Mouse (Mus musculus) heart, embryonic 13.5 days (tissue): Measurements from ENCODE around the gene Prtn3. TPM values are rescaled to one million over a fixed set of nuclear protein-coding genes. Genes with fewer than 3 reads are reported as not detected.
A peak's percentile ranks its signal among the peaks of the same experiment; 100 is the strongest.

Experiments
- ATAC-seq: fragments of 200-750 bp; cut with Nextera tagmentation; 2 replicates; pipeline ENCODE4 v1.8.0; 2017; ENCODE audit warnings: moderate TSS enrichment; ENCODE audit not compliant: insufficient number of reproducible peaks, low FRiP score, low TSS enrichment; ENCODE audit errors: extremely low read depth
- H3K27ac ChIP-seq: fragments of 300-500 bp; sonication (generic); replicated peaks from 2 replicates; pipeline ENCODE4 v1.5.1; 2015; ENCODE audit warnings: moderate library complexity, mild to moderate bottlenecking, inconsistent platforms
- H3K27me3 ChIP-seq: fragments of 300-500 bp; sonication (generic); replicated peaks from 2 replicates; pipeline ENCODE4 v1.6.1; 2015; ENCODE audit warnings: mild to moderate bottlenecking, inconsistent platforms
- H3K36me3 ChIP-seq: fragments of 300-500 bp; sonication (generic); 2 replicates; pipeline ENCODE4 v1.6.1; 2015; ENCODE audit warnings: mild to moderate bottlenecking, inconsistent platforms
- H3K4me1 ChIP-seq: fragments of 300-500 bp; sonication (generic); 2 replicates; pipeline ENCODE4 v1.6.1; 2015; ENCODE audit warnings: inconsistent platforms
- H3K4me2 ChIP-seq: fragments of 300-500 bp; sonication (generic); 2 replicates; pipeline ENCODE4 v1.6.1; 2015; ENCODE audit warnings: inconsistent platforms, mild to moderate bottlenecking, moderate library complexity
- H3K4me3 ChIP-seq: fragments of 300-500 bp; sonication (generic); 2 replicates; pipeline ENCODE4 v1.5.1; 2015; ENCODE audit warnings: moderate library complexity, mild to moderate bottlenecking, inconsistent platforms
- H3K9ac ChIP-seq: fragments of 300-500 bp; sonication (generic); 2 replicates; pipeline ENCODE4 v1.6.1; 2015; ENCODE audit warnings: inconsistent platforms, mild to moderate bottlenecking, moderate library complexity
- H3K9me3 ChIP-seq: fragments of 300-500 bp; sonication (generic); 2 replicates; pipeline ENCODE4 v1.6.1; 2016; ENCODE audit warnings: inconsistent platforms
- WGBS: fragments of 180-500 bp; shearing (Covaris S2); methylation state at CpG from one replicate; pipeline ENCODE4 v1.1.7; 2015; ENCODE audit warnings: mixed read lengths; 5-methylcytosine and 5-hydroxymethylcytosine counted together
- polyA plus RNA-seq: library from polyadenylated mRNA; unstranded; fragments of >200 nt; fragmentation: Nextera tagmentation; extraction: Ambion mirVana; gene quantifications from 2 replicates; pipeline ENCODE4 v1.2.1, GENCODE M21; 2015

Prtn3 gene
- polyA plus RNA-seq, 1 experiment from 2014 or later = 2.5 TPM

DNA sequence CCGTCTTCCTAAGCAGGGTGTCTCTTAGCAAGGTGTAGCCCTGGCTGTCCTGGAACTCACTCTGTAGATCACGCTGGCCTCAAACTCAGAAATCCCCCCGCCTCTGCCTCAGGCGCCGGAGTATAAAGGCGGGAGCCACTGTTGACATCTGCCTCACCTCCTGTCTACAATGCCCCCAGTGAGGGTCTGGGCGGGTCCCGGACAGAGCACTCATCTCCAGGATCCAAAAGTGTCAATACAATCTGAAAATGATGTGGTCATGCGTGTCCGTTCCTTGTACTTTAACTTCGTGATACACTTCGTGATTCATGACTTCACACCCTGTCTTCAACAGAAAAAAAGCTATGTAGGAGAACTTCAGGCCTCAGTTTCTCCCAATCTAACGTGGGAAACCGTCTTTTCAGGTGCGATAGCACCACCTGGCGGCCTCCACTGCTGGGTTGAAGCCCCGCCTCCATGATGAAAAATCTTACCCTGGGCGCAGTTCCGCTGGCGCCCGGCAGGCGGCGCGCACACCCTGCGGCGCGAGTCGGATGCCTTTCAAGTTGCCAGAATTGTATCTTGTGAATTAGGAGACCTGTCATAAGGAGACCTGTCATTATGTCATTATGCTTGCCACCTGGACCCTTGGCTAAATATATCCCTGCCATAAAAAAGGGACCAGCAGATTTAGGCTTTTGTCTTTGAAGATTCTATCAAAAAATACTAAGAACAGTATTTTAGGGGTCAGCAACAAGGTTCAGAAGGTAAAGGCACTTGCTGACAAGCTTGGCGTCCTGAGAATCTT, 50.9 kb downstream of the Prtn3 start:
- 11% methylated on average over 29 of the region's 29 CpGs for WGBS
- H3K27ac ChIP-seq = peak overlapping the region; percentile 97
- peak overlapping the region; percentile 92 for H3K4me2 ChIP-seq
- no peaks in the 10 kb centered on the region for H3K36me3 ChIP-seq
- peak overlapping the region; percentile 97 for H3K9ac ChIP-seq
- peaks cover 46% of the 10 kb centered on the region for H3K4me1 ChIP-seq
- peaks cover 41% of the 10 kb centered on the region for H3K27me3 ChIP-seq
- no peaks in the 10 kb centered on the region for H3K9me3 ChIP-seq
- no peak for ATAC-seq
- H3K4me3 ChIP-seq = peak overlapping the region; percentile 97

DNA sequence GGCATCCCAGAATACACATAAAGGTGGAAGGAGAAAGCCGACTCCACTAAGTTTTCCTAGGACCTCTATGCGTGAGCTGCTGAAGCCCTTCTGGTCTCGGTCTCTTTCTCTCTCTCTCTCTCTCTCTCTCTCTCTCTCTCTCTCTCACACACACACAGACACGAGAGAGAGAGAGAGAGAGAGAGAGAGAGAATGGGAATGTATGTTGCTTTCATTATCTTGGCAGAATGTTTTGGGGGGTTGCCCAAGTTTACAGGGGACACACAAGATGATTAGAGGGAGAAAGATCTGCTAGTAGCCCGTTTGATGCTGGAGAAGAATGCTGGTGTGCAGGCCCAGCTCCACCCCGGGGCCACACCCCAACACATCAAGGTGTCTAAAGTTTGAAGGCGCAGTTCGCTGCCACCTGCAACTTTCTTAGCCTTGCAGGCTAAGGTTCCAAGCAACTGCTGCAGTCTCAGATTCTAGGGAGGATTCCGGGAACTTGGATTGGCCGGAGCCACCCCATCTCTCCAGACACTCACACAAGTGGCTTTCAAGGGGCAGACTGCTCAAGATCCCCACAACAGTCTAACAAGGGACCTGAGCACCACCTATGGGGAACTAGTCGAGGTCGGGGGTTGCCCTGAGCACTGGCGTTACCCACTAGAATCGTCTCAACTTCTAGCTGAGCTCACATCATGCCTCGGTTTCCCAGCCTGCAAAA, 51.7 kb downstream of the Prtn3 start:
- H3K9me3 ChIP-seq = no peaks in the 10 kb centered on the region
- peaks cover 46% of the 10 kb centered on the region for H3K4me1 ChIP-seq
- ATAC-seq = no peak
- 8% methylated on average over 14 of the region's 15 CpGs for WGBS
- peak overlapping the region; percentile 97 for H3K9ac ChIP-seq
- H3K4me2 ChIP-seq = peak overlapping the region; percentile 92
- H3K27ac ChIP-seq = peak overlapping the region; percentile 97
- H3K4me3 ChIP-seq = peak overlapping the region; percentile 97
- peaks cover 33% of the 10 kb centered on the region for H3K27me3 ChIP-seq
- peaks cover 6% of the 10 kb centered on the region for H3K36me3 ChIP-seq

DNA sequence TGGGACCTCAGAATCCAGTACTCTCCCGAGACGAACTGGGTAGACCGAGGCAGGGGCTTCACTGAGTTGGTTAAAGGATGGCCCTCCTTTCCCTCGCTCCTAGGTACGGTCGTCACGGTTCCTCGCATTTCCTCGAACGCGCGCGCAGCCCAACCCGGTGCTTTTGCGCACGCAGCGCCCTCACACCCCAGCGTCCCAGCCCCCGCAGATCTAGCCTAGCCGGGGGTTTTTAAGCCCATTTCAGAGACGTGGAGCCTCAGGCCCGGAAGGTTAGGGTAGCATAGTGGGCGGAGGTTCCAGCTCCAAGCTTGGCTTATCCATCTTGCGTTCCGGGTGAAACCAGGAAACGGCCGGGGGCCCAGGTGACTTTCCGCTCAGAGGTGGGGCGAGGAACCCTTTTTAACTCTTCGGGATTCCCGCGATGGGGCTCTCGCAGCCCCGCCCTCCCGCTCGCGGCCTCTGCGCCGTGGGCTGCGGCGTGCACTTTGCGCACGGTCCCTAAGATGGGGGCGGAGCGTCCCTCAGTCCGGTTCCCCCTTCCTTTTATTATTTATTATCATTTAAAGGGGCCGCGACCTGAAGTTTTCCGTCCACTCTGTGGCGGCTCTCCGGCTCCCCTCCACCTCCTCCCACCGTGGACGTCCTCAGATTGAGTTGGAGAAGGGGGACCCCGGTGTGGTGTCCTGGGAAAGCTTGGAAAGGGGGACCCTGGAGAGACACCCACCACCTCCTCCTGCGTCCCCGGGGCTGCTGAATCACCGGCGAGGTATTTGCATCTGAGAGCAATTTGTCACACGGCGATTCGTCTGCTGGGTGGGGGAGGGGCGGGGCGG, 52.4 kb downstream of the Prtn3 start, which contains the start of gene Arid3a:
Arid3a (plus strand) TSS at position 553 of the 833 bp plus-strand sequence.
- ATAC-seq = peak; percentile 51; the same call in 1 of the 2 replicates
- under 1% methylated on average over 63 of the region's 63 CpGs for WGBS
- H3K4me1 ChIP-seq = peaks cover 46% of the 10 kb centered on the region

DNA sequence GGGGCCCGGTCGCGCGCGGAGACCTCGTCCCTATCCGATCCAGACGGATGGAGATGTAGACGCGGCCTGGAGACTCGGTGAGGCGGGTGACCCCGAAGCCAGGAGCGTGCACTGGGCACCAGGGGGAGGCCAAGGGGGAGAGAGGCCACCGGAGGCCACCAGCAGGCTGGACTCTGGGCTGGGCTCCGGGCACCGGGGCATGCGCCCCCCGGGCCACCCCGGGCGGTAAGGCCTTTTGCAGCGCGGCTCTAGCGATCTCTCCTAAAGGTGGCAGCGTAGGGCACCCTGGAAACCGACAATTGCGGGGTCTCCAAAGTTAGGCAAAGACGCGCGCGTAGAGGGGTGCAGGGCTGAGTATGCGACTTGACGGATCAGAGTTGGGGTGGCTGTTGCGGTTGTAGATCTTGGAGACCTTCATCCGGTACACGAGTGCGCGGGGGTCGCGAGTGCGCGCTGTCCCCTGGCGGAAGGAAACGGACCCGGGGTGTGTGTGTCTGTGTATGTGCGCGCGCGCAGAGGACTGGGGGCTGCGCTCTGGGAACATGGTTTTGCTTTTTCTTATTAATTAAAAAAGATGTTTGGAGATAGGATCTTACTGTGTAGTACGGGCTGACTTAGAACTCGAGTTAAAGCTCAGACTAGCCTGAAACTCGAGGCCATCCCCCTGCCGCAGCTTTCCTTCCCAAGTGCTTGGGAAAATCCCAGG, 53.2 kb downstream of the Prtn3 start:
- under 1% methylated on average over 54 of the region's 54 CpGs for WGBS
- Histone ChIP-seq H3K36me3 (peaks cover 21% of the 10 kb centered on the region), H3K4me3 (peak overlapping the region; percentile 97), H3K27me3 (peaks cover 18% of the 10 kb centered on the region), H3K9ac (peak overlapping the region; percentile 97), H3K4me1 (peaks cover 52% of the 10 kb centered on the region), H3K4me2 (peak overlapping the region; percentile 92), H3K9me3 (no peaks in the 10 kb centered on the region), H3K27ac (peak overlapping the region; percentile 97)
- peak; percentile 51; the same call in 1 of the 2 replicates for ATAC-seq

More for the DNA sequence above, 52.4 kb downstream of the Prtn3 start, which contains the start of gene Arid3a:
- Histone ChIP-seq H3K27me3 (peaks cover 25% of the 10 kb centered on the region), H3K4me3 (peak within 1 kb of the TSS; percentile 97), H3K9me3 (no peaks in the 10 kb centered on the region), H3K27ac (peak within 1 kb of the TSS; percentile 97), H3K36me3 (peaks cover 13% of the 10 kb centered on the region), H3K4me2 (peak within 1 kb of the TSS; percentile 92), H3K9ac (peak within 1 kb of the TSS; percentile 97)

DNA sequence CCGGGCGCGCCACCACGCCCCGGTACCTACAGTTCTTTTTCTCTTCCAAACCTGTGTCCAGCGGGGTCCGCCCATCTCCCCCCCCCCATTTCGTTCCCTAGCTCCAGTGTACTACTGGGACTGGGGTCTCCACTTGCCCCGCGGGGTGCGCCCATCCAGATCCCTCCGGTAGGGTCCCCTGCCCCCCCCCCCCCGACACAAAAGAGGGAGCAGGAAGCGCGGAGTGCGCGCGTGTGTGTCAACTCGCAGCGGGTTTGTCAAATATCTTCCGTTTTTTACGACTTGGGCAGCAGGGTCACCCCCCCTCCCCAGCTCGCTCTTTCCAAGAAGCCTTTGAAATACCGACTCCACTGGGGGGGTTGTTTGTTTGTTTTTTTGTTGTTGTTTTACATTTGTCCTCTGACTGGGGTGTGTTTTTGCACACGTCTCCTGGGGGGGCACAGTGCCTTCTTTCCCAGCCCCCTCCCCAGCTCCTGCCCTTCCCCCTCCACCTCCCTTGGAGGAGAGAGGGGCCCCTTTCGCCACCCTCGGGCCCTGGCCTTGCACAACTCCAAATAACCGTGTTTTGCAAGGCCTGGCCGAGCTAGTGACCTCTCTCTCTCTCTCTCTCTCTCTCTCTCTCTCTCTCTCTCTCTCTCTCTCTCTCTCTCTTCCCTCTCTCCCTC, 53.9 kb downstream of the Prtn3 start:
- Histone ChIP-seq H3K4me2 (peak overlapping the region; percentile 92), H3K4me1 (peaks cover 59% of the 10 kb centered on the region), H3K9ac (peak overlapping the region; percentile 97), H3K36me3 (peaks cover 28% of the 10 kb centered on the region), H3K9me3 (no peaks in the 10 kb centered on the region), H3K27ac (peak overlapping the region; percentile 97), H3K4me3 (peak overlapping the region; percentile 97), H3K27me3 (peaks cover 11% of the 10 kb centered on the region)
- under 1% methylated on average over 28 of the region's 29 CpGs for WGBS
- no peak for ATAC-seq

DNA sequence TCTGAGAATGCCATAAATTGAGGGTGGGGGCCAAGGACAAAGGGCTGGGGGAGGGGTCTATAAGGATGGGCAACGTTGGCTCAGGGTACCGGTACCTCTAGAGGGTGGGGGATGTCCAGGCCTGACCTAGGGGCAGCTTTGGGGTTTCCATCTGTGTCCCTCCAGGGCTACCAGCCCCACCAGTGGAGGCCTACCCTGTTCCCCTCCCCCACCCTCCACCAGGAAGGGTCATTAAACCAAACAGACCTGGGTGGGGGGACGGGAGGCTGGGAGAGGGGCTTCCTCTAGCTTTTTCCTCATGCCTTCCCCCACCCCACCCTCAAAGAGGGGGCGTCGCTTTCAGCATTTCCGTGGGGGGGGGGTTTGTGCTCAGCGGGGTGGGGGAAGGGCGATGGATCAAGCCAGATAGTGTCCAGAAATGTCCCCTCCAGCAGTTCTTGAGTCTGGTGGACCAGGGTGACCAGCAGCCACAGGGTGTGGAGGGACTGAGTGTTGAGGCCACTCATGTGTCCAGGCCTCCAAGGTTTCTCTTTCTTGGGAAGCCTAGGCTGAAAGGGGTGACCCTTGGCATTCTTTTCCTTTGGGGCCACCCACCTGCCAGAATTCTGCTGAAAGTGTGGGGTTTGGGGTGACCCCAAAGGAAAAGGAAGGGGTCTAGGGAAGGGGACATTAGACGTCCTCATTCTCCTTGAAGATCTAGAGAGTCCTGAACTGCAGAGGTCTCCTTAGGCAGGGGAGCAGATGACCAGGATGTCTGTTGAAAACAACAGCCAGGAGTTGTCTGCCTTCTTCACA, 54.8 kb downstream of the Prtn3 start:
- ATAC-seq = no peak
- WGBS = 13% methylated on average over 9 of the region's 9 CpGs
- Histone ChIP-seq H3K4me1 (peaks cover 68% of the 10 kb centered on the region), H3K36me3 (peaks cover 35% of the 10 kb centered on the region), H3K27me3 (peaks cover 2% of the 10 kb centered on the region), H3K9me3 (no peaks in the 10 kb centered on the region), H3K27ac (peak overlapping the region; percentile 97), H3K9ac (peak overlapping the region; percentile 97), H3K4me2 (peak overlapping the region; percentile 92), H3K4me3 (peak overlapping the region; percentile 97)

DNA sequence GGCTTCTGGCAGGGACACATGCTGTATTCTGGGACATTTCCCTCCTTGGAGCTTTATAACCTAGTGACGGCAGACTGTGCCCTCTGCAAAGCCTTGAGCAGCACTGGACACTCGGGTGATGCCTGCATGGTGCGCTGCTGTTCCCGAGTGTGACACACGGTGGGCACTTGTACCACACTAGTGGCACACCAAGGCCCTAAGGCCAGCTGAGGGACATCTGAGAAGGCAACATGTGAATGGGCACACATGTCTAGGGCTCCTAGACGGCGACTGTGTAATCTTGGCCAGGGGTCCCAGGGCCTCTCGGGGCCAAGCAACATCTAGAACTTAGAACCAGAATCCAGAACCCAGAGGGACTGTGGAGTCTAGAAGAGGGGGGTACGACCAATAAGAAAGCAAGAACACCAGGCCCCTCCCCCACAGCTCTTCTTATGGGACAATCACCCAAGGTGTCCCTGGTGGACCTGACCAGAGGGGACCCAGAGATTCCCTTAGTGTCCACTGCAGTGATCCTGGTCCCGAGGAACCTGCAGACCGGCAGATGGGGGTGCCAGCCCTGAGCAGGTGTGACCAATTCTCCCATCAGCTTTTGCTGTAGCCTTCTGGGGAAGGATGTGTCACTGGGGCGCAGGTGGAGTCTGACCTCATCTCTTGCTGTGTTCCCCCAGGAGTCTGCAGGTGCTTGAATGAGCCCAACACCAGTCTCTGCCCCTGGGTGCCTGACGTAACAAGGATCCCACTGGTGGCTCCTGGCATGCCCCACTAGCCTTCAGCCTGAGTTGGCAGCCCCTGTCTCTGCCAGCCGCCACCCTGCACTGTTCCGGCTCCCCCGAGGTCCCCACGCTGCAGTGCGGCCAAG, 55.9 kb downstream of the Prtn3 start:
- H3K4me2 ChIP-seq = peak overlapping the region; percentile 92
- peak overlapping the region; percentile 97 for H3K27ac ChIP-seq
- no peaks in the 10 kb centered on the region for H3K9me3 ChIP-seq
- peak overlapping the region; percentile 97 for H3K9ac ChIP-seq
- 85% methylated on average over 18 of the region's 18 CpGs for WGBS
- peak overlapping the region; percentile 97 for H3K4me3 ChIP-seq
- no peaks in the 10 kb centered on the region for H3K27me3 ChIP-seq
- H3K36me3 ChIP-seq = peaks cover 37% of the 10 kb centered on the region
- H3K4me1 ChIP-seq = peaks cover 79% of the 10 kb centered on the region
- ATAC-seq = no peak

DNA sequence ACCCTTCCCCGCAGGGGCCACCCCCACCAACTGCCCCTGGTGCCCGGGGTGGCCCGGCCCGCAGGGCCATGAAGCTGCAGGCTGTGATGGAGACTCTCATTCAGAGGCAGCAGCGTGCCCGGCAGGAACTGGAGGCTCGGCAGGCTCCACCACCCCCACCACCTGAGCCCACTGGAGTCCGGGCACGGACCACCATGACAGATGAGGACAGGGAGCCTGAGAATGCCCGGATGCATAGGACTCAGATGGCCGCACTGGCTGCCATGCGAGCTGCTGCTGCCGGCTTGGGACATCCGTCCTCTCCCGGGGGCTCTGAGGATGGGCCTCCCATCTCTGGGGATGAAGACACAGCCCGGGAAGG, 56.5 kb downstream of the Prtn3 start:
- H3K27me3 ChIP-seq = no peaks in the 10 kb centered on the region
- peak overlapping the region; percentile 97 for H3K4me3 ChIP-seq
- peaks cover 40% of the 10 kb centered on the region for H3K36me3 ChIP-seq
- WGBS = 90% methylated on average over 16 of the region's 16 CpGs
- ATAC-seq = no peak
- no peak overlapping the region for H3K27ac ChIP-seq
- 0 out of 2 replicates have a peak overlapping the region, but pooled peaks have one; percentile 97 for H3K9ac ChIP-seq
- peaks cover 81% of the 10 kb centered on the region for H3K4me1 ChIP-seq
- H3K4me2 ChIP-seq = peak overlapping the region; percentile 92
- H3K9me3 ChIP-seq = no peaks in the 10 kb centered on the region

DNA sequence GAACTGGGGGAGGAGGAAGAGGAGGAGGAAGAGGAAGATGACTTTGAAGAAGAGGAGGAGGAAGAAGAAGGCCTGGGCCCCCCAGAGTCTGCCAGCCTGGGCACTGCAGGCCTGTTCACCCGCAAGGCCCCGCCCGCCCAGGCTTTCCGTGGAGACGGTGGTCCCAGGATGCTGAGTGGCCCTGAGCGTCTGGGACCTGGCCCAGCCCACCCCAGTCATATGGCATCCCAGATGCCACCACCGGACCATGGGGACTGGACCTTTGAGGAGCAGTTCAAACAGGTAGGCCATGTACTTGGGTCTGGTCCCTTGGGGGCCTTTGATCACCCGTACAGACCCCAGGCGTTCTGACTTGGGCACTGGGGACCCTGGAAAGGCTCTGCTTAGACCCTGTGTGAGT, 57.5 kb downstream of the Prtn3 start:
- Histone ChIP-seq H3K4me3 (peak overlapping the region; percentile 97), H3K9ac (peak overlapping the region; percentile 68), H3K27ac (no peak overlapping the region; the same call in 1 of the 2 replicates), H3K4me2 (peak overlapping the region; percentile 92), H3K36me3 (peaks cover 40% of the 10 kb centered on the region), H3K27me3 (no peaks in the 10 kb centered on the region), H3K4me1 (peaks cover 83% of the 10 kb centered on the region), H3K9me3 (no peaks in the 10 kb centered on the region)
- 76% methylated on average over 9 of the region's 9 CpGs for WGBS
- no peak for ATAC-seq
